8 mouse cellular contexts compared by ENCODE assay signal in the genomic region with DNA sequence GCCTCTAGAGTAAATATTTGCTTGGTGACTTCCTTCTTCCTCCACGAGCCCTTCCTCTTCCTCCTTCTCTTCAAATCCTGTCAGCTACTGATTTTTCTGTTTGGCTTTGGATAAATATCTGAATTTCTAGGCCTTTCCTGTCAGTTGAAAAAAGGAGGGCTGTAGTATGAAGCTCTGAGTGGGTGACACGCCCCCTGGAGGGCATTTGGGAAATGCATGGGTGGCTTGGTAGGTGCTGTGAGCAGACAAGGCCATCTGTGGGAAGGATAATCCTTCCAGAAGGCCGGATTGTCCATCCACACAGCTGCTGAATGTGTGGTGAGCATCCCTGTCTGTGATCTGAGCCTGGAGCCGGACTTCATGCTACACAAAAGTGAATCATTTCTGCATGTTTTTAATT. TPM values are rescaled to one million over a fixed set of nuclear protein-coding genes. Genes with fewer than 3 reads are reported as not detected.
DNase-seq lines count a peak whose midpoint lies in the region; ATAC-seq lines count a peak whose summit lies in the region.

No protein-coding gene starts in this region.

- peak; percentile 32 to 49 for DNase-seq in cerebellum, adult 18-20 months
- DNase-seq in cerebellum, adult 8-10 months = no peak
- DNase-seq in layer of hippocampus, postnatal 10 days (ENCODE audit: low spot score in 2 of 2) = peak; percentile 54 to 66
- no peak for DNase-seq in layer of hippocampus, adult 9-11 months
- peak; percentile 80 for DNase-seq in R1 (ENCODE audit: low read depth, low spot score)
- DNase-seq in ovary, postnatal 36 days (ENCODE audit: low spot score) = no peak

- ATAC-seq in granulocyte monocyte progenitor cell, adult 5-6 weeks (replicated peaks; ENCODE audit: poor library complexity, severe bottlenecking) = peak; percentile 57
- peak; percentile 55 for ATAC-seq in megakaryocyte, adult 5-6 weeks (ENCODE audit: poor library complexity, severe bottlenecking)

RNA-seq across cellular contexts. Expression of a gene that starts 48.8 kb away (rescaled TPM):
- 10 to 100 TPM; 26.3 to 28.1 TPM for total RNA-seq in layer of hippocampus, postnatal 10 days (2021)
- total RNA-seq in granulocyte monocyte progenitor cell, adult 5-6 weeks (2014; fragmentation: Nextera tagmentation) = 6.0 and 6.9 TPM in 2 replicates
- 11.8 TPM in 2 replicates for total RNA-seq in granulocyte monocyte progenitor cell, adult 5-6 weeks (2017)
- total RNA-seq in megakaryocyte, adult 5-6 weeks (2015) = 7.3 and 8.9 TPM in 2 replicates
- total RNA-seq in megakaryocyte, adult 5-6 weeks (2017) = 8.3 and 9.5 TPM in 2 replicates

Comparison
In these comparisons a context has a peak if more than half of its experiments do, and no peak if none do; other contexts are left out.
1. DNase-seq: peak in cerebellum, adult 18-20 months (2 of 2), layer of hippocampus, postnatal 10 days (2 of 2) and R1 (single experiment); none in cerebellum, adult 8-10 months (single experiment), layer of hippocampus, adult 9-11 months (single experiment) and ovary, postnatal 36 days (single experiment).